Mouse (Mus musculus) left cerebral cortex, adult 9 months (tissue): ENCODE data around the gene Trmt112.
"Not testable (repeated sequence)": the region's sequence is repeated elsewhere in the genome, so short reads cannot be mapped to it uniquely, and the experiment has no call there.

Experiments
- DNase-seq, 2 experiments: peaks; one replicate each; pipeline ENCODE4 v3.0.0; 2022; ENCODE audit warnings: low spot score in 2 of 2

Trmt112 gene

GRCm38 (mm10) chr19:6909507-6910289 is at the start of gene Trmt112, which contains the start of gene Prdx5:
TSS of gene Trmt112 (plus strand) at chr19:6909698.
TSS of gene Prdx5 (minus strand) at chr19:6910106.
- DNase-seq: peak; percentile 92 to 94

GRCm38 (mm10) chr19:6859971-6860370 is 49.5 kb upstream of the Trmt112 start:
- no peak for DNase-seq

GRCm38 (mm10) chr19:6860706-6861105 is 48.8 kb upstream of the Trmt112 start:
- DNase-seq: no peak

GRCm38 (mm10) chr19:6861451-6861850 is 48.0 kb upstream of the Trmt112 start:
- DNase-seq: no peak

GRCm38 (mm10) chr19:6869355-6869754 is 40.1 kb upstream of the Trmt112 start:
- no peak for DNase-seq

- DNase-seq: no peak
Observed at GRCm38 (mm10) chr19:6871574-6872271, 37.8 kb upstream of the Trmt112 start.

GRCm38 (mm10) chr19:6872701-6873100 is 36.8 kb upstream of the Trmt112 start:
- DNase-seq: no peak

GRCm38 (mm10) chr19:6874257-6874656 is 35.2 kb upstream of the Trmt112 start:
- DNase-seq: no peak

GRCm38 (mm10) chr19:6875834-6876233 is 33.7 kb upstream of the Trmt112 start:
- DNase-seq: no peak

- no peak for DNase-seq
Observed at GRCm38 (mm10) chr19:6876799-6877198, 32.7 kb upstream of the Trmt112 start.

- DNase-seq: no peak
Observed at GRCm38 (mm10) chr19:6877965-6878364, 31.5 kb upstream of the Trmt112 start.

GRCm38 (mm10) chr19:6892512-6892911 is 17.0 kb upstream of the Trmt112 start:
- DNase-seq: no peak

GRCm38 (mm10) chr19:6893731-6894451 is 15.6 kb upstream of the Trmt112 start:
- no peak for DNase-seq

- not testable (repeated sequence) for DNase-seq
Observed at GRCm38 (mm10) chr19:6895608-6896305, 13.7 kb upstream of the Trmt112 start.

GRCm38 (mm10) chr19:6899641-6900040 is 9.9 kb upstream of the Trmt112 start:
- DNase-seq: no peak

- DNase-seq: no peak
Observed at GRCm38 (mm10) chr19:6903031-6903430, 6.5 kb upstream of the Trmt112 start.

- DNase-seq: no peak
Observed at GRCm38 (mm10) chr19:6904846-6905245, 4.7 kb upstream of the Trmt112 start.

- no peak for DNase-seq
Observed at GRCm38 (mm10) chr19:6905498-6906159, 3.9 kb upstream of the Trmt112 start.

- DNase-seq: no peak
Observed at GRCm38 (mm10) chr19:6906199-6906598, 3.3 kb upstream of the Trmt112 start.

GRCm38 (mm10) chr19:6907094-6907493 is 2.4 kb upstream of the Trmt112 start:
- DNase-seq: no peak
